Mouse (Mus musculus) lung, postnatal 10 days (tissue): ENCODE data around the gene Stk38.
"Not testable (repeated sequence)": the region's sequence is repeated elsewhere in the genome, so short reads cannot be mapped to it uniquely, and the experiment has no call there.

Experiments
- DNase-seq: peaks from one replicate; pipeline ENCODE4 v3.0.0; 2021

Stk38 gene

DNA sequence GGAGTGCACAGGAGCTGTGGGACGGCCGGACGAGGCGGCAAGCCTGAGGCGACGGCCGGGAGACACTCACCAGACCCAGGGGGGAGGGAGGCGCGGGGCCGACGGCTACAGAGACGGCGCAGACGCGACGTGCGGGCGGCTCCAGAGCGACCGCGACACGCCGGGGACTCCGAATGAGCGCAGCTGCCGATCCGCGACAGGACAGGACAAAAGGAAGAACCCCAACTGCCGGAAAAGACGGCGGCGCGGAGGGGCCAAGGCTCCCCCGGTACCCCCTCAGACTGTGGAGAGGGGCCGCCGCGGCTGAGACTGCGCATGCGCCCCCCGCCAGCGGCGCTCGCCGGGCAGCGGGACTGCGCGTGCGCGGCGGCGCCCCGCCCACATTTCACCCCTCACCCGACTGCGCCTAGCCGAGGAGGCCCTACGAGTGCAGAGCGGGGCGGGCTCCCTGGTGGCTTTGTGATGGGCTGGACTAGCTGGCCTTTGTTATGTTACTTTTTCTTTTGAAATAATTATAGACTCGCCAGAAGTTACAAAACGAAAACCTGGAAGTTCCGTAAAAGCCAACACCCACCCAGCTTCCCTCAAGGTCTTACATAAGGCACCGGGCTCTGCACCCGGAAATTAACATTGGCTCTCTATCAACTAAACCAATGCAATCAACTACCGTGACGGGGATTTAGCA lies at the start of gene Stk38:
Gene Stk38 (minus strand): TSS at position 355 of the 685 bp plus-strand sequence.
- peak; percentile 92 for DNase-seq

DNA sequence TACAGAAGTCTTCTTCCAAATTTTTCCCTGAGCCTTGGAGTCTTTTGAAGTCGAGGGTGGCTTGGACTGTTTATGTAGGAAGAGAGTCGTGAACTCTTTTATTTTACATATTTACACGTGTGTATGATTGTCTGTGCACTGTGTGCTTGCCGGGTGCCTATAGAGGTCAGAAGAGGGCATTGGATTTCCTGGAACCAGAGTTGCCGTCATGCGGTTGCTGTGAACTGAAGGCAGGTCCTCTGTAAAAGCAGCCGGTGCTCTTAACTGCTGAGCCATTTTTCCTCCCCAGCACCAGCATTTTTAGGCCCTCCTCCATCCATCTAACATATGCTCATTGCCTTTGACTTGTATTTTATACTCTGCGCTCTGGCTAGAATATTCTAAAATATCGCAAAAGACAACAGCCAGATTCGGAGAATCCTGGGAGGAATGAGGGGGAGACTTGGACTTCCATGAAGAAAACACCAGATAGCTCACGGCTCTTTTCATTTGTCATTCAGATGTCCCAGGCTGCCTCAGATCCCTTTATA lies 49.6 kb upstream of the Stk38 start:
- no peak for DNase-seq

DNA sequence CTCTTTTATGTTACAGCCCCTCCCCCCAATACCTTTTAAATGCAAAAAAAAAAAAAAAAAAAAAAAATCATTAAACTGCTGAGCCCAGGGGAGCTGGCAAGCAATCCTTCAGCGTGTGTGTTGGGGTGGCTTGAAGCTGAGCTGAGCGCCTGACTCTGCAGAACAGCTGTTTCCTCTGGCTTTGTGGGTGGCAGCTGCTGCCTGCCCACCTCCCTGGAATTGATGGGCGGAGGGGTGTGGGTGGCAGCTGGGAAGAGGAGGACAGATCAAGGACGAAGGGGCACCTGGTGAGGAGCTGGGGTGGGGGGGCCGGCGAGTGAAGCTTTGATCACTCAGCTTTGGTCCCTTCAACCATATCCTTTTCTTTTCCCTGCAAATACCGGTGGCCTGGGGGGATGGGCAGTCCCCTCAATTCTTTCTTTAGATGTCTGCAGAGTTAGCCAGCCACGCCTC lies 48.9 kb upstream of the Stk38 start:
- DNase-seq = no peak

DNA sequence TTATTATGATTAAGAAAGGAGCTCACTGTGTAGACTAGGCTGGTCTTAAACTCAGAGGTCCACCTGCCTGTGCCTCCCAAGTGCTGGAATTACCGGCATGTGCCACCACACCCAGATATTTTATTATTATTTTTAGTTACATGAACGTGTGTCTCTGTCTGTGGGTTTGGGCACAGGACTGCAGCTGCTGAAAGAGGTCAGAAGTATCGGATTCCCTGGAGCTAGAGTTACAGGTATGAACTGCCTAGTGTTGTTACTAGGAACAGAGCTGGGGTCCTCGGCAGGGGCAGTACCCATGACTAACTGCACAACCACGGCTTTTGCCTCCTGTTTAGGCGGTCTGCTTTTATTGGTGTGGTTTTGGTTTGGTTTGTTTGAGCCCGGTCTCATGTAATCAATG lies 48.4 kb upstream of the Stk38 start:
- no peak for DNase-seq

DNA sequence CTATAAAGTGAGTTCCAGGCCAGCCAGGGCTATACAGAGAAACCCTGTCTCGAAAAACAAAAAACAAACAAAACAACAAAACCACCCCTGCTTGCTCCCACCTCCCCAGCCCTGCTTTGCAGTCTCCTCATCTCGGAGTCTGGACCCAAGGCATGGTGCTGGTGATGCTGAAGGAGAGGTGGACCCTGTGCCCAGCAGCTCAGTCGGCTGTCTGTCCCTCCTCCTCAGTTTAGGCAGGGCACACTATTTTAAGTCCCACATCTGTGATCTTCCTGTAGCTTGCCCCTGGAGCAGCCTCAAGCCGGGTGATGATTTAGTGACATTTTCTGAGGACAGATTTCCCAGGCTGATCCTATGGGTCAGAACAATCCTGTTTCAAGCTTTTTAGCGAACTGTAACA lies 47.8 kb upstream of the Stk38 start:
- no peak for DNase-seq

DNA sequence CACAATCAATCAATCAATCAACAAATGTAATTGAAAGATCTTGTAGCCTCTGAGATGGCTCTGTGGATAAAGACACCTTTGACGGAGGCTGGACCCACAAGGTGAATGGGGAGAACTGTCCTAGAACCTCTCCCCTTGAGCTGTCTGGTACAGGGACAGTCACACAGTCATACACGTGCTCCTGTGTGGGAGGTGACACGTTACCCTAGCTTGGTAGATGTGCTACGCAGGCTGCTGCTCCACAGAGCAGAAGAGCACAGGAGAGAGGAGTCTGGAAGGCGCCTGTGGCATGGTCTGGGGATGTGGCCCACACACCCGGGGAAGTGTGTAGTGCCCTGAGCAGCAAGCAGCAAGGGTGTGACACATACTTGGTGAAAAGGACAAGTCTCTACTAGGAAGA lies 46.6 kb upstream of the Stk38 start:
- no peak for DNase-seq

DNA sequence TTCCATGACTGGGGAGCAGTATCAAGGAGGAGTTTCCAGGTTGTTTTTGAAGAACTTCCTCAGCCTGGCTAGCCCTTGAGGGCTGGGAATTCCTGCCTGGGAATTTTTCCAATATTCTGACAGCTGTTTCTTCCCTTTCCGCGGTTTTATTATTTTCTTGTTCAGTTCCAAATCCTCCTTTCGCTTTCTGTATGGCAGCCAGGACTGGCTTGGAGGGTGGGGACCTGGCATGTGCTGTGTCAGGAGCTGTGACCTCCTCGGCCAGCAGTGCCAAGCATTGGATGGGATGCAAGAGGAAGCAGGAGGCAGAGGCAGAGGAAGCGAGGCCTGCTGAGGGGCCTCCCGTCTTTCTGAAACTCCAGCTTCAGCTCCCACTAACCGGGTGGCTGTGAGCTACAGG lies 46.0 kb upstream of the Stk38 start:
- peak; percentile 84 for DNase-seq

DNA sequence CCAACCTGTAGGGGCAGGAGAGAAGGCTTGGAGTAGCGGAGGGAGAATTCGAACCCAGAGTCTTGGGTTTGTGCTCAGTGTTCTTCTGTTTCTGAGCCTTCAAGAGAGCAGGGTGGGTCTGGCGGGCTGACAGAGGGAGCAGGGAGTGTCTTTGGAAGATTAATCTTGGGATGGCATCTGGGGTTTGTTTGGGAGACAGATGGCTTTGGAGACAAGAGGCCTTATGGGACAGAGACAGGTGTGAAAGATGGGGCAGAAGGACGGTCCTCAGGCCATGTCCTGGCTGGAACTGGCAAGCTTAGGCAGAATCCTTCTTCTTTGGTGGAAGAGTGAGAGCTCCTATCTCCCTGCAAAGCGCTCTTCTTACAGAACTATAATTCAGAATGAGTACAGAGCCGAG lies 45.3 kb upstream of the Stk38 start:
- no peak for DNase-seq

DNA sequence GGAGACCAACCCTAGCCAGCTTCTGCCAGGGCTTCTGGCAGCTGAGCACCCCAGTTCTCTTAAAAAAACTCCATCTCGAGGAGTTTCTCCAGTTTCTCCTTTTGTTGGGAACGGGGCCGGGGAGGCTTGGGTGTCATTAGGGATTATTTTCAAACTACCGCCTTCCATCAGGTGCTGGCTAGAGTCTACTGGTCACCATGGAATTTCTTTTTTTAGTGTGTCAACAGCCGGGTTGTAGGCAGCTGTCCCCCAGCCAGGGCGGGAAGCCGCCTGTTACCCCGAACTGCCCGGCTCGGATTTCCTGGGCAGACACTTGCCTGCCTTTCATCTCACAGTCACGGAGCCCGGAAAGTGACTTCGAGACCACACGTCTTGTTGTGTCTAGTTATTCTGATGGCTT lies 43.0 kb upstream of the Stk38 start:
- DNase-seq = no peak

DNA sequence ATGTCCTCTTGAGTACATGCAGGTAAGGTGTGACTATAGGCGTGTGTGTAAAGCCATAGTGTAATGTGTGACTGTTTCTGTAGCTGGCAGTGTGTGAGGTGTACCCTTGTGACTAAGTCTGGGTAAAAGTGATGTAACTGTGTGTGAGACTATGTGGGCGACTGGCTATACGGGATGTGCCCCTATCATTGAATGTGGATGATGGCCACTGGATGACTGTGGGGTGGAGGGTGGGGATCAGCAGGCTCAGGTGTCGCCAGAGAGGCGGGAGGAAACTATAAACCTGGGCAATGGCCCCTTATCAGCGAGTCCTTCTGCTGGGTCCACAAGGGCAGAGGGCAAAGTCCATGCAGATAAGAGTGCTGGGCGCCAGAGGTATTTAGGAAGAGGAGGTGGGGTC lies 42.1 kb upstream of the Stk38 start:
- DNase-seq = no peak

DNA sequence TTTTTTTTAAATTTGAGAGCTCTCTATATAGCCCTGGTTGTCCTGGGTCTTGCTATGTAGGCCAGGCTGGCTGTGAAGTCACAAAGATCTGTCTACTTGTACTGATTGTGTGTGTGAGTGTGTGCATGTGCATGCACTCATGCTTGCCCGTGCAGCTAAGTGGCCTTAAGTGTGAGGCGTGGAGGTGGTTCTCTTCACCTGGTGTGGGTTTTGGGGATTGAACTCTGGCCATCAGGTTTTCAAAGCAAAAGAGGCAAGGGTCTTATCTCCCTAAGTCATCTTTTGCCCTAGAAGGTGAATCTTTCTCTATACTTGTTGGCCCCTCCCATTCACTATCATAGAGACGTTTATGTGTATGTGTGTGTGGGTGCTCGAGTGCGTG lies 41.7 kb upstream of the Stk38 start:
- no peak for DNase-seq

DNA sequence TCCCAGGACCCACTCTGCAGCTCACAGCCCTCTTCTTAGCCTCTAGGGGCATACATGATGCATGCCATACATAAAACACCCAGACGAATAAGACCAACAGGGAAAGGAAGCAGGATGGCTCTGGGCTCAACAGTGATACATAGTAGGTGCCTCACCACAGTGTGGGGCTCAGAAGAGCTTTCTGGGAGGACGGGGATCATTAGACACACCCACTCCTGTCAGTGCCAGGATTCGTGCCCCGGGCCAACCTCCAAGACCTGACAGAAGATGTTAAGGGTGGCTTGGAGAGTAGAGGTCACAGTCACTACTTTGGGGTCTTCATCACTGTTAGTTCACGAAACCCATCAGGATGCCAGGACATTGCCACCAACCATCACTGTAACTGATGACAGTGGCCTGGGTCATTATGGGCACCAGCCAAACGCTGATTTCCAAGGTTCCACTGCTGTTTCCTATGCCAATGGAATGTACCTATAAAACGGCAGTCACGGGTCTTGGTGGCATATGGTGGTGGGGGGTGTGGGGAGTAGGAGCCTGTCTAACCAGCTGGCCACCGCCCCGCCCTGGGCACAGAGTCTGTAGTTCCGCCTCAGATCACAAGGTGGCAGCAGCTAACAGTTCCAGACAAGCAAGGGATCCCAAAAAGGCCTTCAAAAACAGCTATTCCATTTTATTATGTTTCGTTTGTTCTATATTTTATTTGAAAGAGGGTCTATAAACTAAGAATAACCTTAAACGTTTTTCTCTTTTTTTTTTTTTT lies 41.1 kb upstream of the Stk38 start:
- DNase-seq = peak; percentile 92

DNA sequence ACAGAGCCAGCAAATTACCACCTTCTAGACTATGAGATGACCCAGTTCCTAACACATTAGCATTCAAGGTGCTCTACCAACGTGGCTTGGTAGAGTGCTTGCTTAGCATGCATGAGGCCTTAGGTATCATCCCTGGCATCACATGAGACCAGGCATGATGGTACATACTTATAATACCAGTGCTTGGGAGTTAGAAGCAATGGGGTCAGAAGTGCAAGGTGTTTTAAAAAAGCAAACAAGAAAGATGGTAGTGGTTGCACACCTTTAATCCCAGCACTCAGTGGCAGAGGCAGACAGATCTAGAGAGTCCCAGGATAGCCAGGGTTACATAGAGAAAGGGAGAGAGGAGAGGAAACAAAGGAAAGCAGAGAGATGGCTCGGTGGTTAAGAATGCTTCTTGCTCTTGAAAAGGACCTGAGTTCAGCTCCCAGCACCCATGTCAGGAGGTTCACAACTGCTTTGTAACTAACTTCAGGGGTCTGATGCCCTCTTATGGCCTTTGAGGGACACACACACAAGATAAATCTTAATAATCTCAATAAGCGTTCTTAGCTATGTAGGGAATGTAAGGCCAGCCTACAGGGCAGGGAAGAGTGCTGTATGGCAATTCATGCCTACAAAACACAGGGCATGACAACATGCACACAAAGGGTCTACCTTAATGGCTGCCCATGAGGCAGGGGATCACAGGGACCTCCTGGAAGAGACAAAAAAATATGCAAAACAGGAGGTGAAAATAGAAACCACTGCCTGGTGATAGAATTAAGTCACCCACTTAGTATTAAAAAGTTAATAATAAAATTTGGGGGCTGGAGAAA lies 40.1 kb upstream of the Stk38 start:
- DNase-seq = no peak

DNA sequence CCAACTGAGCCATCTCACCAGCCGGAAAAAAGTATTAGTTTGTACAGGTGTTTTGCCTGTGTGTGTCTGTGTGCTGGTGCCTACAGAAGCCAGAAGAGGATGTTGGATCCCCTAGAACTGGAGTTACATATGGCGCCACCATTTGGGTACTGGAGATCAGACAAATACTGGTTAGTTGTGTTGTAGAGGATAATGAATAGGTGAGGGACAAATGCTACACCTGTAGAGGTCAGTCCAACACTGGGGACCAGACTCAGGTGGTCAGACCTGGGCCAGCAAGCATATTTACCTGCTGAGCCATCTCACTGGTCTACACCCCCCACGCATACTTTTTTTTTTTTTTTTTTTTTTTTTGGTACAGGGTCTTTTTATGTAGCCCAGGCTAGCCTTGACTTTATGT lies 39.1 kb upstream of the Stk38 start:
- DNase-seq = no peak

DNA sequence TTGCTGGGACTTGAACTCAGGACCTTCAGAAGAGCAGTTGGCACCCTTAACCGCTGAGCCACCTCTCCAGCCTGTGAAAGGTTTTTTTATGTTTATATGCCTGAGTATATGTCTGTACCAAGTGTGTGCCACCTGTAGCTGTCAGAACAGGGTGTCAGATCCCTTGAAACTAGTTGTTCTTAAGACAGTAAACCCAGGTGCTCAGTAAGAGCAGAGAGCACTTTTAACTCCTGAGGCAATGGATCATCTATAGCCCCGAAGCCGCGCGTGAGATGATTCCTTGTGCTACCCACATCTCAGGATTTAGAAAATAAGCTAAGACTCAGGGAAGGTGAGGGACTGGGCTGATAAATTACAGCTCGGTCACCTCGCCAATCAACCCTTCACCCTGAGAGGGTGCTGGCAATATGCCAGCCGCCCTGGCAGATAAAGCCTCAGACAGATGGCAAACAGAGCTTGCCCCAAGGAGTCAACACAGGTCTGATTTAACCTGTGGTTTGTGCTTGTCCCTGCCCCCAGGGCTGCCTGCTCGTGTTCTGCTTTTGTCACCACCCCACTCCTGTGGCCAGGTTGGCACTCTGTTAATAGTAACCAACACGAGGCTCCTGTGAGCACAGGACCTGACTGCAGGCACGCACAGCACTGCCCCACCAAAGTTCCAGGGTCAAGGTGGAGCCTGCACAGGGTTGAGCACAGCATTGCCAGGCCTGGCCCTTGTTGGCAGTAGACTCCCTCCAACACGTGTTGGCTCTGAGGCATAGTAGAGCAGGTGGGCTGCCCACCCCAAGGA lies 38.1 kb upstream of the Stk38 start:
- peak; percentile 74 for DNase-seq

DNA sequence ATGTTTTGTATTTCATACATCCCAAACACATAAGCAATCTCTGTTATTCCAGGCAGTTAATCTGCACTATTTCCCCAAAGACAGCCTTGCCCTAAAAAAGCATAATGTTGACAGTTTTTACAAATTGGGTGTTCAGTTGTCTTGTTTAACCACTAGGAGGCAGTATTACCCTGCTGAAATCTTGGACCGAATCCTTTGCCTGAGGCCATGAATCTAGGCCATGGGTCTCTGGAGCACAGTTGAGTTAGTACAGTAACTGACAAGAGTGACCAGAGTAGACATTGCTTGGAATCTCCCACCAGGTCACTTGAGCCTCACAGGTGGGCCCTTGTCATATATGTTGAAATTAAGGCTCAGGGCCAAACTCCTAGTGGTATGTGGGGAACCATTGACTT lies 37.1 kb upstream of the Stk38 start:
- DNase-seq = no peak

DNA sequence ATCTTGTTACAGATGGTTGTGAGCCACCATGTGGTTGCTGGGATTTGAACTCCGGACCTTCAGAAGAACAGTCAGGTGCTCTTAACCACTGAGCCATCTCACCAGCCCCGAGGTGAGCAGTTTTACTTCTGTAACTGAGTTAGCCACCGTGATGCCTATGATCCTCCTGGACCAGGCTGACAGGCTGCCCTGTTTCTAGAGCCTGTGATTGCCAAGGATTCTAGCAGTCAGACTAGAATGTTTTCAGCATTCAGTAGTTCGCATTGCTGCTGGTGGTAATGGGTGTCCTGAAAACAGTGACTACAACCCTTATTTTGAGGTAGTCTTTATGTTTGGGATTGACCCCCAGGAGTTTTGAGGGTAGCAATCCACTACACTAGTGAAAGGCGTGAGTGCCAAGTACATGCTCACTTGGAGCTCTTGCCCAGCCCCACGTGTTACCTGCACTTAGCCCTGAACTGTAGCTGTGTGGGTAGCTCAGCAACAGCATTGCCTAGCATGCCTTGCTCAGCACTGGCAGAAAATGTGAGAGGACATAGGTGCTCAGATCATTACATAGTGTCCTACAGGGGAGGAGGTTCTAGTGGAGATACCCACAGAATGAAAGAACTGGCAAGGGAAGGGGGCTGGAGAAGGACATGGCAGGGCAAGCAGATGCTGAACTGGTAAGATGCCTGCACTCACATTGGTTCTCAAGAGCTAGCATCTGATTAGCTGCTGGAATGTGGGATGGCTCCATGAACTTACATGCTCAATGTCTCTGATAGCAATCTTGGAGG lies 36.5 kb upstream of the Stk38 start:
- no peak for DNase-seq

DNA sequence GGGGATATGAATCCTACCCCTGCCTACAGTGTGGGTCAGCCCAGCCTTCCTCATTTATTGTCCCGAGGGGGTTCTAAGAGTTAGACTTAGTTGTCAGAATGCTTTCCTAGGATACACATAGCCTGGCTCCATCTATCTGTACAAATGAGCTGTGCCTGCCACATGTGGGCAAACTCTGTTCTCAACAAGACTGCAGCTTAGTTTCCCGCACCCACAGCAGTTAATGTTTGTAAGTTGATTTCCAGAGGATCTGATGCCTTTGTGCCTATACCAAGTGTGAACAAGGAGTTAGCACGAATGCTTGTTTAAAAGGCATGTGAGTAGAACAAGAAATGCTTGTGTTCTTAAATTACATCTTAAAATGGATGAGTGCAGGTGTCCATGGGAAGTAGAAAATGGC lies 35.8 kb upstream of the Stk38 start:
- no peak for DNase-seq

DNA sequence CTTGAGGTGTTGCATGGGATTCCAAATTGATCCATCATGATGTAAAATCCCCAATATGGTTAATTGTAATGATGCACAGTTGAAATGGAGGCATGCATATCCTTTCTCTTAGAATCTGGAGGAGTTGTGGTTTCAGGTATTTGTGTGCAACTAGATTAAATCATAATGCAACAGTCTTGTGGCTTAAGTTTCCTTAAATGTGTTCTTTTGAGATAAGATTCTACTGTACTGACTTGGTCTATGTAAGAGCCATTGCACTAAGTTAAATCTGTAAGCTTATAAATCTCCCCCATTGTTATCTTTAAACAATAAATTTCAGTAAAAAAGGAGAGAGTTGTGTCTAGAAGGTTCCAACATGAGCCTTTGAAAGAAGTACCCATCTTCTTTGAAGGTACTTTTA lies 34.8 kb upstream of the Stk38 start:
- no peak for DNase-seq

DNA sequence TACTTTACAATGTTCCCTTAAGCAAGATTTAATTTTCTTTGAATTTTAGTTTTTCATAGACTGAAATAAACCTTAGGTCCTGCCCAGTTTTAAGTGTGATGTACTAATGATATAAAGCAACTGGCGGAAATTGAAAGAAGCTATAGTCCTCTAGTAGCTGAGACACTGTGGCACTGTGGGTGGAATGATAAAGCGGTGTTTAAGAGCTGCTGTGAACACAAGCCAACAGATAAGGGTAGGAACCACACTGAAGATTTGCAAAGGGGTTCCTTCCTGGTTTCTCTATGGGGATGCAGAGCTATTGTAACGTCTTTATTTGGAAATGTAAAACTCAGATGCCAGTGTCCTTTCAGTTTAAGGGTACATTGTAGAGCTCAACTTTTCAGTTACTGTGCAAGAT lies 33.8 kb upstream of the Stk38 start:
- DNase-seq = not testable (repeated sequence)

DNA sequence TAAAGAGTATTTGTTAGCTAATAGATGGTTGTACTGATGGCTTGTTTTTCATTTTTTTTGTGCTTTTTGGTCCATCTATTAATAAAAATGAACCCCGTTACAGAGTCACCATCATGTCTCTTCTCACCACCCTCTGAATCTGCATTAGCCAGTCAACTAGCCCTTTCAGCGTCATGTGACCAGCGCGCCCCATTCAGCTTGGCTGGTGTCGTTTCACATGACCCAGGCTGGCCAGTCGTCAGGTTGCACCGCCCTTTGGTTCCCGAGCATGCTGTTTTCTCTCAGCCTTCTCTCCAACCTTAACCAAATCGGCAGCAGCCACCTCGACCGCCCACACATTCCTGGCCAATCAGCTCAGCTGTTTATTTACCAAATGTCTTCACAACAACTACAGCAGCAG lies 31.6 kb upstream of the Stk38 start:
- no peak for DNase-seq

DNA sequence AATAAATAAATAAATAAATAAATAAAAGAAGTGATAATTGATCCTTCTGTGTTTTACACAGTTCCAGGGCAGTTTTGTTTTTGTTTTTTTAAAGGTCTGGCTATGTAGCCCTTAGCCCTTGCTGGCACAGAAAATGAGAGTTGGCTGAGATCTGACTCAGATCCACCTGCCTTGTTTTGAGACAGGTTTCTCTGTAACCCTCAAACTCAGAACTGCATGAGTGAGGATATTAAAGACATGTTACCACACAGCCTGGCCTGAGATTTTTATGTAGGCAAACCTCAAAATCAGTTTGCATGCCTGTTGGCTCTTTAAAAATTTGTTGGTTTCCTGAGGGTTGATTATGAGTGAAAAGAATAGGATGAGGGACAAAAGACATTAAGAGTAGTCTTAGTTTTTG lies 27.7 kb upstream of the Stk38 start:
- no peak for DNase-seq
